Mouse (Mus musculus) neutrophil, adult 5-6 weeks (primary cell): ENCODE measurements around the gene Ahcyl2. TPM values are rescaled to one million over a fixed set of nuclear protein-coding genes. Genes with fewer than 3 reads are reported as not detected.

ENCODE experiments used
- ATAC-seq: fragments of 151-379, 151-347 bp; 2 replicates; pipeline ENCODE4 v1.8.0; 2017; ENCODE audit warnings: mild to moderate bottlenecking, moderate TSS enrichment; ENCODE audit not compliant: insufficient number of reproducible peaks, poor library complexity, low FRiP score, severe bottlenecking; ENCODE audit errors: extremely low read depth
- total RNA-seq: library from RNA; stranded (forward); fragments of 200-1000 nt; gene quantifications from 2 replicates; pipeline ENCODE4 v1.2.3, GENCODE M21; 2017

Gene Ahcyl2
- total RNA-seq, 1 experiment from 2014 or later, result 53.1 TPM

DNA sequence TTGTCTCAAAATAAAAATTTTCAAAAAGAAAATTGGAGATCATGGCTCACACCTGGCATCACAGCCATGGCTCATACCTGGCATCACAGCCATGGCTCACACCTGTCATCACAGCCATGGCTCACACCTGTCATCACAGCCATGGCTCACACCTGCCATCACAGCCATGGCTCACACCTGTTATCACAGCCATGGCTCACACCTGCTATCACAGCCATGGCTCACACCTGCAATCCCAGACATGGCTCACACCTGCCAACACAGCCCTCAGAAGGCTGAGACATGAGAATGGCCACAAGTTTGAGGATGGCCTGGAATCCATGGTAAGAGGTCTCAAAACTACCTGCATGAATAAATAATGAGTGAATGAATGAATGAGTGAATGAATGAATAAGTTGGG, 111.8 kb downstream of the Ahcyl2 start:
- no peak for ATAC-seq

DNA sequence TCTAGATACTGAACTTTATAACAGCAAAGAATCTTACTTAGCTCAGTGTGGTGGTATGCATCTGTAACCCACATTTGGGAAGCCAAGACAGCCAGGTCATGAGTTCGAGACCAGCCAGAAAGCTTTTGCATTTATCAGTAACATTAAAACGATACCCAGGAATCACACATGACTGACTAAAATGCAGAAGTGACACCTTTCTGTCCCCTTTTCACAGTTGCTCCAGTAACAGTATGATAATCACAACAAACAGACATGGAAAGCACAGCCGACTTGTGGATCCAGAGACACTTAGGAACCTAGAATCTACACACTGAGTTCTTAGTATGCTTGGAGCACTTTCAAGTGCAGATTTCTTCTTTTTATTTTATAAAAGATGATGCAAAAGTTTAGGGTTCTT, 113.0 kb downstream of the Ahcyl2 start:
- ATAC-seq, result no peak

DNA sequence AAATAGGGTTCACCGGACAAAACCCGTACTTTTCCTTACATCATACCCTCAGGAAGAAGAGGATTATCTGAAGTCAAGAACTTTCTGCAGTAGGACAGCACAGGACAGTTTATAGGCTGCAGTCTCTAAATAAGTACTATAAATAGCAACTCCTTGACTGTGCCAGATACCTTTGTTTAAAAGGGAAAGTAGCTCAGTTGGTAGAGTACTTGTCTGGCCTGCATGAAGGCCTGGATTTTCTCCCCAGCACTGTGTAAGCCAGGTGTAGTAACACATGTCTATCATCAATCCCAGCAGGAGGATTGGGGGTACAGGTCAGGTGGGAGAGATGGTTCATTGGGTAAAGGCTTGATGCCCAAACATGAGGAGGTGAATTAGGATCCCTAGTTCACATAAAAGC, 114.1 kb downstream of the Ahcyl2 start:
- ATAC-seq, result no peak

DNA sequence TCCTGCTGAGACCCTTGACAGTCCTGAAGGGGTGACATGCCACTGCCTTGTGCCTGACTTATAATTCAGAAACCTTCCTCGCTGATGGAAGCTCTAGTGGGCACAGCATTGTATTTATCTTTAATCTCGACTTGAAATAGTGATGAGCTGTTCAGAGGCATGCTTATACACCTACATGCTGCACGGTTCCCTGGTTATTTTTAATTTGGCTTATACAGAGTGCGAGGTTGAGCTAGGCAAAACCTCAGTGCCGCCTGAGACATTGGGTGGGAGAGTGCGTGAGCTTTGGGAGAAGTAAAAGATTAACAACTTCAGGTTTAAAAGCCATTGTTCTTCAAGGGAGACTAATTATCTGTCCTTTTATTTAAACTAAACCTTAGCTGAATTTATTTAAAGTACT, 115.1 kb downstream of the Ahcyl2 start:
- ATAC-seq, result no peak

DNA sequence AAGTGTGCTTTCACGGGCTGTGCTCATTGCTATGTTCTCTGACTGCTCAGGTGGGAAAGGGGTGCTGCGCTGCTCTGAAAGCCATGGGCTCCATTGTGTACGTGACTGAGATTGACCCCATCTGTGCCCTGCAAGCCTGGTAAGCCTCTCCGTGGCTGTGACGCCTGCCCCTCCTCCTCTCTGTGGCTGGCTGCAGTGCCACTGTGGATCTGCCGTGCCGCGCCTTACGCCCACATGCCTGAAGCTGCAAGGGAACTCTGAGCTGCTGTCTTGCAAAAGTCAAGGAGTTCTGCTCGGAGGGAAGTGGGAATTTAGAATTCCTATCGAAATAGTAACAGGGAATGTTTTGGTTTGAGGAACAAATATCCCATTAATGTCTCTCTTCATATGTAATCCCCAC, 123.3 kb downstream of the Ahcyl2 start:
- ATAC-seq, result no peak

DNA sequence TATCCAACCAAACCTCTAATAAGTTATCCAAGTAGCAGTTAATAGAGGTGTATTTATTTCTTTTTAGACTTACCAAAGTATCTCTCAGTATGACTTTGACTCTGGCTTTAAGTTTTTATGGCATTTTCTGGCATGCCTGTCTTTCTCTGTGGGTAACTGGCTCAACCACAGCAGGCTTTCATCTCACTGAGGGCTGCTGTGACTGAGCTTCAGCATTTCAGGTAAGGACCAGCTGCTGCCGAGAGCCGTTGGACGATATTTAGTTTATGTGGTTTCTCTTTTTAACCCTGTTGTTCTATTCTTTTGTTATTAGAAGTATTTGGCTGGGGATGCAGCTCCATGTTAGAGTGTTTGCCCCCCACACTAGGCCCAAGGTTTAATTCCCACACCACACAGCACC, 129.2 kb downstream of the Ahcyl2 start:
- ATAC-seq, result no peak

DNA sequence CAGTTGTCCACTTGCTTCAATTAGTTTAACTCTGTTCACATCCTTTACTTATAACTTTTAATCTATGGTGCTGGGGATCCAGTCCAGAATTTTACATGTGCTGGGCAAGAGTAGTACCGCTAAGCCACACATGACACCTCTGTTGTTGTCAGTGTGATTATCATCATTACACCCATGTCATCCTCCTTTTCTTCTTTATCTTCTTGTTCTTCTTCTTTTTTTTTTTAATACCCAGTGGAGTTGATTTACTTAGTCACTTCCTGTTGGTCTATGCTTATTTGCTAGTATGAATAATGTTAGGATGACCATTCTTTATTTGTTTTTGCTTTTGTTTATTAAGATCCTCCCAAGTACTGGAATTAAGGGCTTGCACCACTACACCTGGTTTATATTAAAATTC, 133.6 kb downstream of the Ahcyl2 start:
- no peak for ATAC-seq

DNA sequence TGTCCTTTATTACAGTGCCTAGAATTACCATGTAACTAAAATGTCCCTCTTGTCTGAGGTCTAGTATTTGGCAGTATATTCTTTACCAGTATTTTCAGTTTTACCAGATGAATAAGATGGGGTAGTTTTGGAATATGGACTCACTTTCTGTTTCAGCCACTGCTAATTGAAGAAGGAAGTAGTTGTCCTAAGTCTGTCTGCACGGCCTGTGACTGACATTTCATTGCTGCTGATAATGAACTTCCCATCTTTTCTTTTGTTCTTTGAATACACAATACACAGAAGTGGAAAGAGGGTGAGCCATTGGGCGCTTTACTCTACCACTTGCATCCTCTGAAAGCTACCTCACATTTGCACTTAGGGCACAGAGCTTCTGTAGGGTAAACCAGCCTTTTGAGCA, 134.4 kb downstream of the Ahcyl2 start:
- ATAC-seq, result no peak

DNA sequence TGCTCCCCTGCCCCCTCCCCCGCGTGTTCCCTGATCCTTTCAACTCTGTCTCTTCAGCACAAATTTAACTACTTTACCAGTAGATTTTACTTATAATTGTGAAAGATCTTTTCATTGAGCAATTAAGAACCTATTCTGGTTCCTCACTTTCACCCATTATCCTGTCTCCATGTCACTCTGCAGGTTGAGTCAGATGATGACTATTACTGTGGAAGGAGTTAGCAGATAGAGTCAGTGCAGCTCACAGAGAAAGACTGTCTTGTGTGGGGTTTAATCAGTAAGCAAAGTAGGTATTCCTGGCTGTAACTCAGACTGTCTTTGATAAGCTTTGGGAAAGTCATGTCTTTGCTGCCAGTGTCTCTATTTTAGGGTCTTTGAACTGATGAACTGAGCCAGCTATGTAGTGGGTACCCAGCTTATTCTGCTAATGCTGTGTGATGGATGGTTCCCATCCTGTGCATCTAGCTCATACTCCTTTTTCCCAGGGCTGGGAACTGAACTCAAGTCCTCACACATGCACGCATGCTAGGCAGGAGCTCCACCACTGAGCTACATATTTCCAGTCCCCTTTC, 135.6 kb downstream of the Ahcyl2 start:
- ATAC-seq, result no peak

DNA sequence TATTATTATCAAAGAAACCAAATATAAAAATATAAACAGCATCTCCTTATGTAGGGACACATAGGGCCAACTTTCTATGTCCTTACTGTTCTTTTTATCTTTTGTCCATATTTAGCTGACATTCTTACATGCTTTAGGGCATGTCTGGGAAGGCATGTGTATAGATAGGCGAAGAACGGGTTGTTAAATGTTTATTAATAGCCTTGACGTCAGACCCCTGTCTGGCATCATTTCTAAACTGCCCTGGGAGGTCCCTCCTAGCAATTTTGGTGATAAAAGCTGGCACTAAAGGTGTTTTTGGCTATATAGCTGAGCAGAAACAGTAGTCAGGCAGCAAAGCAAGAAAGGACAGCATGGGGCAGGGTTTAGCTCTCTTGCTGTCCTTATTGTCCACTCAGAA, 136.5 kb downstream of the Ahcyl2 start:
- ATAC-seq, result no peak

DNA sequence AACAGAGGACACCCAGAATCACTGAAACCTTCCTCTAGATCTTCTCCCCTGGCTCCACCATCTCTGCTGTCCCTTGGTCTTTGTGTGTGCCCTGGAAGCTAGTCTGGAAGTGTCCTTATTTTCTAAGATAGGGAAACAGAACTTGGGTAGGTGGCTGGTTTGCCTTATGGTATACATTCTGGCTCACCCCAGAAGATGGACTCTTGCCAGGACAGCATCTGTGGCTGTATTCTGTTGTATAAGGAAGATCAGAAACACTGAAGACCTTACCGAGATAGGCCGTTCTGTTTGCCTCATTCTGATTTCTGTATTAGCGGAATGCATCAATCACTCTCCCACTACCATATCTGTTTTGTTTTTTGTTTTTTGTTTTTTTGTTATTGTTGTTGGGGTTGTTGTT, 142.8 kb downstream of the Ahcyl2 start:
- ATAC-seq, result no peak

DNA sequence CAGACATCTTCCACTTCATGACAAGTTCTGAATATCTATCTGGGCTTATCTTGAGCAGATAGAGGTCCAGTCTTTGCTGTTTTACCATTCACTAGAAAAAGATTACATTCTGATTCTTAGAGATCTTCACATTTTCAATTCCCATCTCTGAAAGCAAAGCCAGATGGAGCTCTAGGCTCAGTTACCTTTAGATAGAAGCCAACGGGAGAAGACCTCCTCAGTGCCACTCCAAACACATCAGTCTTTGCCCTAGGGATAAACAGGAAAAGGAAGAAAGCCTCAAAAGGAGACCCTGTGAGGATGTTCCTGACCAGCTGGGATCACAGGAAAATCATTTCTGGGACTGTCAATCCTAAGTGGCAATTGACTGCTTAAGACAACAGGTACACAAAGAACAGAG, 145.9 kb downstream of the Ahcyl2 start:
- no peak for ATAC-seq

DNA sequence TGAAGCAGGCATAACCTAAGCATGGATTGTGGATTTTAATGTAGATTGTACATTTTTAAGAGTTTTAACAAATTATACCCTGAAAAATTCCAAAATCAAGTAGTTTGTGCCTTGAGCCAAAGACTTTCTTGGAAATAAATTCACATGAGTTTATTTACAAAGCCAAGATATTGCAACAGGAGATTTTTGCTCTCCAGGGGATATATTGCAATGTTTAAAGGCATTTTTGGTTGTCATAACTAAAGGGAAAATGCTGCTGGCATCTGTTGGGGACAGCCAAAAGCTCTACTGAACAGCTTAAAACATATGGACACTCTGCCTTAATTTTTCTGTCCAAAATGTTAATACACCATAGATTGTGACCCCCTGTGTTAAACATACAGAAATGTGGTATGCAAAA, 146.3 kb downstream of the Ahcyl2 start:
- ATAC-seq, result no peak

DNA sequence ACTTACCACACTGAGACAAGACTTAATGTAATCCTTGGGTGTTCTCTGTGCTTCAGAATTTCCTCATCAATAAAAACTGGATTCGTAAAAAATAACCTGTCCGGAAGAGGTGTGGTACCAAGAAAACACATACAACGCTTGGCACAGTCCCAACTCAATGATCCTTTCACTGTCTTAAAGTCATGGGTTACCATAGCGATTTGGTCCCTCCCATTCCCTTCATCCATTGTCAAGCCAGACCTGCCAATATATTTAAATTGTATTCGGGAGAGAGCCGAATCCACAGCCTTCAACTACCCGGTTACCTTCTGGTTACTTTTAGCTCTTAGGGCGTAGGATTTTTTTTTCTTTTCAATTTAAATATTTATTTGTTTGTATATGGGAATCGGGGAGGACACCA, 148.0 kb downstream of the Ahcyl2 start:
- ATAC-seq, result no peak

DNA sequence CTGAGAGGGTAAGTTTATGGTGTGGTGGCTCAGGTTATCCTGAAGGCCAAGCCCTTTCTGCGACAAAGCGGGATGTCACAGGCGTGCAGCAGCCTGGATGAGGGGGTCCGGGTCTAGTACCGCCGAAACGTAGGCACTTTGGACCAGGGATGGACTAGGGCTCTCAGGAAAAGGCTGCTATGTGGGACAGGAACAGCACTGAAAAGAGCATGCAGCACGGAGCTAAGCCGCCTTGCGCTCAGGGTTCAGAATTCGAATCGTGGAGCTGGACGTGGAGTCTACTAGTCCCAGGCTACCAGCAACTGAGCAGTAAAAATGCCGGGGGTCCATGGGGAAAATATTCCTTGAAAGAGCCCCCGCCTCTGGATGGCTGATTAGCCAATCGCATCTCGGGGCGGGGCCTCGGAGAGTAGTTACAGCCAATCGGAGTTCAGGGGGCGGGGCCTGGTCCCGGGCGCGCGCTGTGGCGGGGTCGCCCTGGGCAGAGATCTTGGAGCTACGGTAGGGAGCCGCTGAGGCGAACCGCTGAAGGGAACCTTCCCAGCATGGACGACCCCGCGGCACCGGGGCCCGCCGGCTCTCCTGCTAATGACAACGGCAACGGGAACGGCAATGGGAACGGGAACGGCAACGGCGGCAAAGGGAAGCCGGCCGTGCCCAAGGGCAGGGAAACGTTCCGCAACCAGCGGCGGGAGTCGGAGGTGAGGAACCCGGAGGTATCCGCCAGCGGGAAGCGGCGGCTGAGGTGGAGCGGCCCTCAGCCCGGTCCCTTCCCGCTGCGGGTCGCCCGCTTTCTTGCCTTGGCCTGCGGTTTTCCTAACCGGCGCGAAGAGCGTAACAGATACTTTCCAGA, 148.9 kb downstream of the Ahcyl2 start, which contains the start of gene Strip2:
TSS of gene Strip2 (plus strand) at position 483 of the 853 bp plus-strand sequence.
- ATAC-seq, result peak; percentile 46

DNA sequence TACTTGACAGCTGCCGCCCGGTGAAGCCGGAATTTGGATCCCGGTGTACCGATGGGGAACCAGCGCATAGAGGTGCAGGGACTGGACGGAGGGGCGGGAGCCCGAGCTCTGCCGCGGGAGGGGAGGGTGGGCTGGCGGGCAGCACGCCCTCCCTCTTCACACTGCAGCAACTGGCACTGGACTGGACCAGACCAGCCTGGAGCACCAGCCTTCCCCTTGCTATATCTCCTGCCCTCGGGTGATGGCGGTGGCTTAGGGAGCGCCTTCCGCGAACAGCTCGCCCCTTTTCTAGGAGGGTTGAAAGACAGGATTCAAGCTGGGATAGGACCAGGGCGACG, 149.5 kb downstream of the Ahcyl2 start:
- no peak for ATAC-seq

DNA sequence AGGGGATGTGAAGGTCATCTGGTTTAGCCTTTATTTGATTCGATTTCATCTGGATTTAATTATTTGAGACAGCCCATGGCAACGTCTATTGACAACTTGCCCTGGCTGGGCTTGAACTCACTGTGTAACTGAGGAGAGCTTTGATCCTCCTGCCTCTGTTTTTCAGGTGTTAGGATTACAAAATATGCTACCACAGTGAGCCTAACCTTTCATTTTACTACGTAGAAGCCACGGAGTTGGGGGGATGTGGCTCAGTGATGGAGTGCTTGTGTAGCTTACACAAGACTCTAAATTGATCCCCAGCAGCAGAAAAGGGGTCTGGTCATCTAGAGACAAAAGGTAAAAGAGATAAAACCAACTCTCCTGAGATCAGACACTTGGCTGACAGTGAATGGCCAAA, 150.1 kb downstream of the Ahcyl2 start:
- ATAC-seq, result no peak

DNA sequence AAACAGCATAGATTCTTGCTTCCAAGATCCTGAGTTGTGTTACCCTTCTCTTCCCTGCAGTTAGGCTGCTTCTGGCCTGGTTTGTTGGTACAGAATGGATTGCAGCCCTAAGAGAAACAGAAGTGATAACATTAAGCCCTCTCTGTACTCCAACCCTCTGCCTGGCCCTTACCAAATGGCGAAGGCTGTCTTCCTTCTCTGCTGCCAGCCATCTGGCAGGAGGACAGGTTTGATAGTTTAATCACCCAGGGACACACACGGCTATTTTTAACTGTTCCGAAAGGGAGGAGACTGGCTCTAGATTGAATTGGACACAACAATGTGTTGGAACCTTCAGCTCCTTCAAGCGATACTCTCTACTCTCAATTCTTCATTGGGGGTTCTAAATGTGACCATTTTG, 155.7 kb downstream of the Ahcyl2 start:
- no peak for ATAC-seq

DNA sequence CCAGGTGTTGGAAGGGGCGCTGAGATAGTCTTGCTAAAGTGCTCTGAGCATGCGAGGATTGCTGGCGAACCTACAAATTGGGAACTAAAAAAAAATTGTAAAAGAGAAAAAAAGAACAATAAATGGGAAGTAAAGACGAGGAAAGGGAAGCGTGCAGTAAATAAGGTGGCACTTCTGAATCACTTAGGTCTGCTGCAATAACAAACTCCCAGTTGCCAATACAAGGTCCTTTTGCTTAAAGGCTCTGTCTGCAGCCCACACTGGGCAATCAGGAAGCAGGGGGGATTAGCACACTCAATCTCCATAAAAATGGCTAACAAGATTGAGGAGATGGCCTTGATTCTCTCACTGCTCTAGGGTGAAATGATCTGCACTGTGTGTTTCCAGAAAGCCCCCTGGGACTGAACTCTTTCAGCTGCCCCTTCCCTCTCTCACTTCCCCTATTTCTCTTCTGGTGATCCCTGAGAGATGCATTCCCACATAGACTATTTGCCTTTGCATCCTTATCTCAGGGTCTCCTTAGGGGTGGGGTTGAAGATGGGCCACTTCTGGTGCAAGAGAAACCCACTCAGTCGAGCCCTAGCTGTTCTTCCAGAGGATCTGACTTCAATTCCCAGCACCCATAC, 157.9 kb downstream of the Ahcyl2 start:
- ATAC-seq, result no peak

DNA sequence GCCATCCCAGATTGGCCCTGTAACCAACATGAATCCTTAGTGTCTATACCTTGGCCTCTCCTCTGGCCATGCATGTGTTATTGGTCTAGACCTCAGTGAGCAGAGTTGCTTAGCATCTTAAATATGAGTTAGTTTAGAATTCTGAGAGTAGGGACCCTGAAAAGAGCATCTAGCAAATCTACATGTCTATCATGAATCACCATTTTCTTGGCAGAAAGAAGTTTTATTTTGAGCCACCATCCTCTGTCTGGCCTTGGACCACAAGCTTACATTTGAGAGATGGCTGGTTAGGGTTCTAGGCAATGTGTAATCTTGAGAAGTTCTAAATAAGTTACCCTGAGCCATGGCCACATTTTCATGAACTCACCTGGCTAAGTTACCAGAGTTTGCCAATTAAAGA, 162.3 kb downstream of the Ahcyl2 start:
- ATAC-seq, result no peak
